Mouse (Mus musculus): ENCODE results near the gene Olfr1499.

- TF ChIP-seq CTCF (IDR thresholded peaks at IDR 0.05; ENCODE audit: low read depth, low read length) (no peak), POLR2A (IDR thresholded peaks at IDR 0.05; ENCODE audit: insufficient read depth, low read length) (no peak)
Observed at GRCm38 (mm10) chr19:13830388-13830787, 11.1 kb upstream of the Olfr1499 start, which contains the start of gene Olfr1500.
